Mouse (Mus musculus): ENCODE results near the gene Sdk1.

Sdk1 gene

DNA sequence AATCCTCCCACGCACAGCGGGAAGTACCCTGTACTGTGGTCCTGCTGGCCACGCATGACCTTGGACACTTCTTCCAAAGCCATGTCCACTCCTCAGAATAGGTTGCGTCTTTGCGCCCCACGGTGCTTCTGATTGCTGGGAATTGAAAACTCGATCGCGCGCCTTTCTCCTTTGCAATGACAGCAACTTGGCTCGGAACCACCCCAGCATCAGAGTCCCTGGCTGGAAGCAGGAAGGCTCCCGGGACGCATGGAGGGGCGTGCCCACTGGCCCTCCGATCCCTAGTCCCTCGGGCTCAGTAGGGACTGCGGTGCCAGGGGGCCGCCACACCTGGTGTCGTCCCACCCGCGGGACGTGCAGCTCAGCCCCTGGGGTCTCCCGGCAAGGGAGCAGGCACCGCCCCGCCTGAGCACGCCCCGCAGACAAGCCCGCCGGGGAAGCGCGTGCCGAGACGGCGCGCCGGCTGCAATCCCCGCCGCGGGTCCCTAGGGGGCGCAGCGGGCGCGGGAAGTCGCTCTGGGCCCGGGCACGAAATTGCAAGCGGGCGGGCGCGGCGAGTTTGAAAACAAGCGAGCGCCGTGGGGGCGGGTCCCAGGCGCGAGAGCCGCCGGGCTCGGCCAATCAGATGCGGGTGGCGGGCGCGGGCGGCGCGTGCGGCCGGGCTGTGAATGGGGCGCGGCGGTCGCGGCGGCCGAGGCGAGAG, at the start of gene Sdk1:
Gene Sdk1 (plus strand): TSS at position 650 of the 703 bp plus-strand sequence.
- peak; percentile 90 for DNase-seq

GRCm38 (mm10) chr5:141197278-141197677, 44.0 kb upstream of the Sdk1 start:
- no peak for DNase-seq

- no peak for DNase-seq
These were observed 38.8 kb upstream of the Sdk1 start for GRCm38 (mm10) chr5:141202276-141203065.

DNA sequence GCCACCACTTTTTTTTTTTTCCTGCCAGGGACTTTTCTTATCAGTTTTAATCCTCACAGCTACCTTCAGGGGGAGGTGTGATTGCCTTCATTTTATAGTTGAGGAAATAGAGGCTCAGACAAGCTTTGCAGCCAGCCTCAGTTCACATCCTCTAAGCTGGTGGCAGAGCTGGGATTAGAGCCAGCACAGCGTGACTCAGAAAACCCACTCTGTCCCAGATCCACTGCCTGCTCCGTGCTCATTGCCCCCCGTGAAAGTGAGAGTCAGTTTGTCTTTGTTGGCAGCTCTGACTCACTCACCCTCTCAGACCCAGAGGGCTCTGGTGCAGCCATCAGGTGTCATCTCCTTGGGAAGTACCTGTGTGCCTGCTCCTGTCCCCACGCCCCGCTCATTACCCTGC, 34.2 kb upstream of the Sdk1 start:
- no peak for DNase-seq

GRCm38 (mm10) chr5:141225243-141225642, 16.0 kb upstream of the Sdk1 start:
- no peak for DNase-seq

DNA sequence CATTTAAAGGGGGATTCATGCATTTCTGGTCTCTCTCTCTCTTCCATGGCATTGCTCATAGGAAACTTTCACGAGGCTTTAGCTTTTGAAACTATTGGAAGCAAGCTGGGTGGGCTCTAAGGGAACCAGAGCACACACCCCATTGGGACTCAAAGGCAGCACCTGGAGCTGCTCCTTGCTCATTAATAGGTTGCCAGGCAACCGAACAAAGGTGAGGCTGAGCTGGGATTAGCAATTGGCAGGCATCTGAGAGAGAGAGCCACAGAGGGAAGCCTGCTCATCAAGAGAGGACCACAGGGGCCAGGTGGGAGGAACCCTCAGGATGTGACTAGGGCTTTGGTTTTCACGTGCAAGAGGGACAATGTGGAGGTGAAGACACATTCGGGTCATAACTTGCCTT, 7.0 kb upstream of the Sdk1 start:
- DNase-seq, result no peak

DNA sequence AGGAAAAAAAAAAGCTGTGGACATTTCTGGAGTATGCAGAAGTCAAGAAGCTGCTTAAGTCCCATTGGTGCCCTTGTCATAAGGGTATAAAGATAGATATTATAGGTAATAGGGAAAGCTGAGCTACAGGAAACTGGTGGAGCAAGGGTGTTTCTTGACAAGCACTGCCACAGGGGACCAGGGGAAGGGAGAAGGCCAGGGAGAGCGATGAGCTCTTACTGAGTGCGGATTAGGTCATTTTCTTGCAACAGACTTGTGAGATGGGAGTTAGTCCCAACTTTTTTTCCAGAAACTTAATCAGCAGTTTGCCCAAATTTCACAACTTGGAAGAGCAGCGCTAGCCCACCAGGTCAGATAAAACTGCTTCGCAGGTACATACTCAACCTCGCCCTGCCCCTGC, 1.9 kb upstream of the Sdk1 start:
- no peak for DNase-seq

- DNase-seq, result no peak
These were observed 849 bp upstream of the Sdk1 start for GRCm38 (mm10) chr5:141240441-141240840.

DNA sequence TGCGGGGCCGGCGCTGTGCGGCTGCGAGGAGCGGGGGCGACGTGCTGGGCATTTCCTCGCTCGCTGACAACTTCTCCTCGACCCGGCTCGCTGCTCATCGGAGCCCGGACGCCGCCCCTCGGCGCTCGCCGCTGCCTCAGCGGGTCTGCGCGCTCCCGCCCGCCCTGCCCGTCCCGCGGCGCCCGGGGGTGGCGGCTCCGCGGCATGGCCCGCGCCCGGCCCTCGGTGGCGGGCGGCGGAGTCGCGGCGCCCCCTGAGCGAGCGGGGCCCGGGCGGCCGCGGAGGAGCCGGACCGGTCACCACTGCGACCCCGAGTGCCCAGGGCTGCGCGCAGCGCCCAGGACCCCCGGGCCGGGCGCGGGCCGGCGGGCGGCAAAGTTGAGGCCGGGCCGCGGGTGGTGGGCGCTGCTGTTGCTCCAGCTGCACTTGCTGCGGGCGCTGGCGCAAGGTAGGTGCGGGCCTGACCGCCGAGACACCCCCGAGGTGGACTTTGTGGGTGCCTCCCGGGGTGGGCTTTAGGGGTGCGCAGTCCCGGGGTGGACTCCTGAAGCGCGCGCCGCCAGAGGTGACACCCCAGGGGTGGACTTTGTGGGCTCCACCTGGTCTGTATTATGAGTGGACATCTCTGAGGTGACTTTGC, 475 bp downstream of the Sdk1 start:
- DNase-seq, result peak; percentile 3

DNA sequence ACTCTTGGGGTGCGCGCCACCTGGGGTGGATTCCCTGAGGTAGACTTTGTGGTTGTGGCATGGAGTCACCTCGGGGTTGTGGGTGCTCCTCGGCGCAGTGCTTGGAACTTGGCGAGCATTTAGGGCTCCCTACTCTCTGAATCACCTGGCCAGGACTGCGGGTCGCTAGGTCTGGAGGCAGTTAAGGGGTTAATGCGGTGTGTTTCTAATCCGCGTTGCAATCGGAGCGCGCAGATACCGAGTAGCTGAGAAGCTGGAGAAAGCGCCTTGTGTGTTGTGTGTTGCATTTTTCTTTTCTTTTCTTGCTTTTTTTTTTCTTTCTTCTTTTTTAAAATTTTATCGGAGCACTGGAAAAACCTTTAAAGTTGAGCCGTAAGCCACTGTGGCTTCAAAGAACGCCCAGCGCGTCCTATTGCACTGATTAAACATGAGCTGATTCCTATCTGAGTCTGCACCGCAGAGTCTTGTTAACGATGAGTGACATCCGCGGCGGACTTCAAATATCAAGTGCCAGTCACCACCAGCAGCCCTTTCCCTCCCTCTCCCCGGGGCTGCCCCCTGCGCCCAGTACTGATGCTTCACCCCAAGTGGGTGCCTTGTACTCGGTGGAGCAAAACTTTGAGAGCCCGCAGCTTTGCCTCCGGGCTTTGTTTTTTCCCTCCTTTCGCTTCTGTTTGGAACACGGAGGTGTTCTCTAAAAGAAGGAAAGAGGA, 2.1 kb downstream of the Sdk1 start:
- DNase-seq, result peak; percentile 1

GRCm38 (mm10) chr5:141264253-141264652, 23.0 kb downstream of the Sdk1 start:
- no peak for DNase-seq

DNA sequence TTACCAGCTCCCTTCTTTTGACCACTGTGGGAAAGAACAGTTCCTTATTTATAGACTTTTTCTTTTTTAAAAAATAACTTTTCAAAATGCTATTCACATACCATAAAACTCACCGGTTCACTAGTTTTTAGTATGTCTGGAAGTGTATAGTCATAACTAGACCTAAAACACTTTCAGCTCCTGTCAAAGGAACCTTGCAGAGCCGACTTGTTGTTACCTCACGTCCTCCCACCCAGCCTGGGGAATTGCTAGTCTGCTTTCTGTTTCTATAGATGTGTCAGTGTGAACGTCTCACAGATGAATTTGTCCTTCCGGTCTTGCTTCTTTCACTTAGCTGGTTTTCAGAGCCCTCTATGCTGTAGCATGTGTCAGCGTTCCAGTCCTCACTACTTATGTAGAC, 35.8 kb downstream of the Sdk1 start:
- DNase-seq, result no peak

- no peak for DNase-seq
These were observed 40.5 kb downstream of the Sdk1 start for GRCm38 (mm10) chr5:141281751-141282150.

- no peak for DNase-seq
These were observed 48.3 kb downstream of the Sdk1 start for GRCm38 (mm10) chr5:141289611-141290010.

DNA sequence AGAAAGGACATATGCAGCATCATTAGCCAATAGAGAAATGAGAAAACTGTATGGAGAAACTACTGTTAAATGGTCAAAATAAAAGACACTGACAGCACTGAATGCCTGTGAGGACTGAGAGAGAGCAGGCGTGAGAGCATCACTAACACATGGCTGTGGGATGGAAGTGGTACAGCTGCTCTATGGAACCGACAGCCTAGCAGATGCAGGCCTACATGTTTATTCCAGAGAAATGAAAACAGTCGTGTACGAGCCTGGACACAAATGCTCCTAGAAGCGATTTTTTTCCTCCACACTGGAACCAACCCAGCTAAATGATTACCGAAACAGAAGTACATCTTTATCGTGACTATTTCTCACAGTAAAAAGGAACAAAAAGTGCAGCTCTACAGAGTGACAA, 54.0 kb downstream of the Sdk1 start:
- no peak for DNase-seq

- DNase-seq, result no peak
These were observed 61.0 kb downstream of the Sdk1 start for GRCm38 (mm10) chr5:141302287-141302694.

DNA sequence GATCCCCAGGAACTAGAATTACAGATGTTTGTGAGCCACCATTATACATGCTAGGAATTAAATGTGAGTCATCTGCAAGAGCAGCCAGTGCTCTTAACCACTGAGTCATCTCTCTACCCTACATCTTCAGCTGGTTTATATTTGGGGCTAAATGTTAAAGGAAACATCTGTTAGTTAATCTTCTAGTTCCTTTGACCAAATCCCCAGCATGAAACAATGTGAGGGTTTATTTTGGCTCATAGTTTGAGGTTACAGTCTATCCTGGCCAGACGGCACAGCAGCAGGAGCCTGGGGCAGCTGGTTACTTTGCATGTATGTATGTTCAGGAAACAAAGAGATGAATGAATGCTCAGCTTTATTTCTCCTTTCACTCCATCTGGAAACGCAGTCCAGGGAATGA, 62.5 kb downstream of the Sdk1 start:
- no peak for DNase-seq

- no peak for DNase-seq
These were observed 63.4 kb downstream of the Sdk1 start for GRCm38 (mm10) chr5:141304706-141305105.

- DNase-seq, result no peak
These were observed 69.4 kb downstream of the Sdk1 start for GRCm38 (mm10) chr5:141310641-141311040.

GRCm38 (mm10) chr5:141311801-141312200, 70.5 kb downstream of the Sdk1 start:
- no peak for DNase-seq

- DNase-seq, result no peak
These were observed 71.0 kb downstream of the Sdk1 start for GRCm38 (mm10) chr5:141312305-141312704.

- DNase-seq, result no peak
These were observed 75.8 kb downstream of the Sdk1 start for GRCm38 (mm10) chr5:141317095-141317494.

DNA sequence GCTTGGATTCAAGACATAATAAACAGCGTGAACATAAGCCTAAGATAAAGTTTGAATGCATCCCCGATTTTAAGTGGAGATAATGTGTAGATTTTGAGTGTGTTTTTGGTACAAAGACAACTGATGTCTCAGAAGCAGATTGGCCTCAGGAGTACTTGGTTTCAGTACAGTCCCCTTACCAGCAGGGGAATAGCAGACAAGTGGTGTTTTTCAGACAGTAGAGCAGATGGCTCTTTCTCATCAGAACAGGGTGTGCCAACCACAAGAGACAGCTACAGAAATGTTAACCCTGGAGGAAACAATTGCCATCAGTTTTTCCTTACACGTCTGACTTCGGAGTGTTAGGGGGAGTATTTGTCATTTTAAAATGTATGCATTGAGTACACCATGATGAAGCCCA, 83.6 kb downstream of the Sdk1 start:
- DNase-seq, result peak; percentile 3
